Mouse (Mus musculus) cerebellum, postnatal 4 days (tissue): ENCODE data around the gene Prkd1.

Experiments used
- DNase-seq, 2 experiments: peaks; one replicate each; pipeline ENCODE4 v3.0.0; 2022; ENCODE audit warnings: low spot score in 2 of 2, mixed read lengths in 1 of 2

Gene Prkd1

GRCm38 (mm10) chr12:50430129-50430703 lies 218.7 kb downstream of the Prkd1 start:
- DNase-seq: no peak

GRCm38 (mm10) chr12:50352404-50352803 lies 296.5 kb downstream of the Prkd1 start:
- DNase-seq: peak in 1 of 2 experiments; percentile 13

GRCm38 (mm10) chr12:50333182-50333581 lies 315.7 kb downstream of the Prkd1 start:
- no peak for DNase-seq

- peak in 1 of 2 experiments; percentile 8 for DNase-seq
These were observed 334.3 kb downstream of the Prkd1 start for GRCm38 (mm10) chr12:50314634-50315033.

GRCm38 (mm10) chr12:50309276-50309675 lies 339.6 kb downstream of the Prkd1 start:
- no peak for DNase-seq

GRCm38 (mm10) chr12:50301334-50301733 lies 347.6 kb downstream of the Prkd1 start:
- DNase-seq: peak in 1 of 2 experiments; percentile 1

- no peak for DNase-seq
These were observed 352.8 kb downstream of the Prkd1 start for GRCm38 (mm10) chr12:50296067-50296466.

GRCm38 (mm10) chr12:50295549-50295948 lies 353.3 kb downstream of the Prkd1 start:
- no peak for DNase-seq

GRCm38 (mm10) chr12:50292834-50293233 lies 356.1 kb downstream of the Prkd1 start:
- no peak for DNase-seq
